Mouse (Mus musculus): Measurements from ENCODE around the gene A930017K11Rik. TPM values are rescaled to one million over a fixed set of nuclear protein-coding genes. Genes with fewer than 3 reads are reported as not detected.
A peak's percentile ranks its signal among the peaks of the same experiment; 100 is the strongest.

Gene A930017K11Rik
- total RNA-seq, 2 experiments from 2014 or later, result 0.41 to 0.64 TPM

GRCm38 (mm10) chr17:25955736-25956135 lies 3.4 kb upstream of the A930017K11Rik start:
- TF ChIP-seq CTCF (conservative IDR thresholded peaks at IDR 0.05), result no peak
- H3K4me3 ChIP-seq, result no peak overlapping the region
- no peak overlapping the region for H3K27ac ChIP-seq
- DNase-seq (ENCODE audit: low spot score in 2 of 2), result no peak

DNA sequence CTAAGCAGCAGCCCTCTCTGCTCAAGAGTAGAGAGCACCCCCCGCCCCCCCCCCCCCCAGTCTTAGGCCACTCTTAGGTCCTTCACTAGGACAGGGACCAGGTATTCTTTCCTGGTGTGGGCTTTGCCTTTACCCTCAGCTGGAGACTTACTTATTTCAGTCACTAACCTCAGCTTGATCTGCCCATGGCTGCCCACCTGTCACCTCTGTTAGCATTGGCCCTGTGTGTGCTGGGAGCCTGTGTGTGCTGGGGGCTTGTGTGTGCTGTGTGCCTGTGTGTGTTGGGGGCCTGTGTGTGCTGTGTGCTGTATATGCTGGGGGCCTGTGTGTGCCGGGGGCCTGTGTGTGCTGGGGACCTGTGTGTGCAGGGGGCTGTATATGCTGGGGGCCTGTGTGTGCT lies 2.3 kb upstream of the A930017K11Rik start:
- Histone ChIP-seq H3K4me3 (no peak overlapping the region), H3K27ac (no peak overlapping the region)
- DNase-seq (ENCODE audit: low spot score in 2 of 2), result no peak
- no peak for TF ChIP-seq CTCF (conservative IDR thresholded peaks at IDR 0.05)

GRCm38 (mm10) chr17:25953161-25953560 lies 796 bp upstream of the A930017K11Rik start:
- no peak for TF ChIP-seq CTCF (conservative IDR thresholded peaks at IDR 0.05)
- no peak for DNase-seq (ENCODE audit: low spot score in 2 of 2)
- H3K4me3 ChIP-seq, result no peak overlapping the region
- H3K27ac ChIP-seq, result 0 out of 2 replicates have a peak overlapping the region, but pooled peaks have one; percentile 5

DNA sequence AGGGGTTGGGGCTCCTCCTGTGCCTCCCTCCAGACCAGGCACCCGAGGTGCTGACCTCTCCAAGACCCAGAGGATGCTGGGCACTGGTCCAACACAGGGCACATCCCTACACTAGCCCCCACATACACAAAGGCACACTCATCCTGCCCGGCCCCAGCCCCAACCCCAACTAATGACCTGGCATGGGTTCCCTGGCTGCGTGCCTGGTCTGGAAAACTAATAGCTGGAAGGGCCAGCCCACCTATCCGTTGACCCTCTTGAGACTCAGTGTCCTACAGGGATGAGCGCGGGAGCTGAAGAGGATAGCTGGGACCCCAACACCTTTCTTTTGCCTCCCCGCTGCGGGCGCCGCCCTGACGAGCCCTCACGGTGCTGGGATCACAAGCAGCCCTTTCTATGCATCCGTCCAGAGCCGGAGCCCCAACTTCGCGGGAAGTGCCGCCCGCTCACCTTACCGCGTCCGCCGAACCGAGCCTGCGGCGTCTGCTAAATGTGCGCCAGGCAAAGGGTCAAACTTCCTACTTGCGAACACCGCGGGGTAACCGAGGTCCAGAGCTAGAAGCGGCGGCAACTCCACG lies 1.1 kb downstream of the A930017K11Rik start:
- Histone ChIP-seq H3K27ac (peak overlapping the region; percentile 69; the same call in 1 of the 2 replicates), H3K4me3 (peak overlapping the region; percentile 51)
- DNase-seq (ENCODE audit: low spot score in 2 of 2), result no peak
- TF ChIP-seq CTCF (conservative IDR thresholded peaks at IDR 0.05), result no peak

GRCm38 (mm10) chr17:25950706-25951105 lies 1.7 kb downstream of the A930017K11Rik start:
- Histone ChIP-seq H3K4me3 (no peak overlapping the region), H3K27ac (no peak overlapping the region)

GRCm38 (mm10) chr17:25949981-25950380 lies 2.4 kb downstream of the A930017K11Rik start:
- no peak for DNase-seq (ENCODE audit: low spot score in 2 of 2)
- no peak for TF ChIP-seq CTCF (conservative IDR thresholded peaks at IDR 0.05)
- H3K4me3 ChIP-seq, result no peak overlapping the region
- H3K27ac ChIP-seq, result no peak overlapping the region

More at GRCm38 (mm10) chr17:25950706-25951105, 1.7 kb downstream of the A930017K11Rik start:
- TF ChIP-seq CTCF (conservative IDR thresholded peaks at IDR 0.05), result no peak
- DNase-seq (ENCODE audit: low spot score in 2 of 2), result no peak

GRCm38 (mm10) chr17:25948051-25948450 lies 4.3 kb downstream of the A930017K11Rik start:
- DNase-seq (ENCODE audit: low spot score in 2 of 2), result no peak
- Histone ChIP-seq H3K27ac (no peak overlapping the region), H3K4me3 (no peak overlapping the region)
- TF ChIP-seq CTCF (conservative IDR thresholded peaks at IDR 0.05), result no peak

DNA sequence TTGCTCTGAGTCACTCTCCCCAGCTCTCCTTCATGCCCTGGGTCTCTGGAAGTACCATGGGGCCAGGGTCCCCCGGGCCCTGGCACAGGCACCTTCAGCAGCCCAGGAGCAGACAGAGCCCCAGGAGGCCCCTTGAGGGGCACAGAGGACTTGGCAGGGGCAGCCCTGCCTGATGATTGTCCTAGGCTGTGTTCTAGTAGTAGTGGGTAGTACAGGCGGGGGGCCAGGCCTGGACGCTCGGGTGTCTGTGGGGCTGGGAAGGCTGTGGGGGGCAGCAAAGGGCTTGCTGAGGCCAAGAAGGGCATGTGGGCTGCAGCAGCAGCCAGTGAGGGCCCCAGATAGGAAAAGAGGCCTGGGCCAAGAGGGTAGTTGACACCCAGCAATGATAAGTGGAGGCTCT lies 4.8 kb downstream of the A930017K11Rik start:
- TF ChIP-seq CTCF (conservative IDR thresholded peaks at IDR 0.05), result no peak
- no peak for DNase-seq (ENCODE audit: low spot score in 2 of 2)
- no peak overlapping the region for H3K4me3 ChIP-seq
- H3K27ac ChIP-seq, result no peak overlapping the region

GRCm38 (mm10) chr17:25946891-25947290 lies 5.5 kb downstream of the A930017K11Rik start:
- no peak for DNase-seq (ENCODE audit: low spot score in 2 of 2)
- TF ChIP-seq CTCF (conservative IDR thresholded peaks at IDR 0.05), result no peak
- Histone ChIP-seq H3K4me3 (no peak overlapping the region), H3K27ac (no peak overlapping the region)

DNA sequence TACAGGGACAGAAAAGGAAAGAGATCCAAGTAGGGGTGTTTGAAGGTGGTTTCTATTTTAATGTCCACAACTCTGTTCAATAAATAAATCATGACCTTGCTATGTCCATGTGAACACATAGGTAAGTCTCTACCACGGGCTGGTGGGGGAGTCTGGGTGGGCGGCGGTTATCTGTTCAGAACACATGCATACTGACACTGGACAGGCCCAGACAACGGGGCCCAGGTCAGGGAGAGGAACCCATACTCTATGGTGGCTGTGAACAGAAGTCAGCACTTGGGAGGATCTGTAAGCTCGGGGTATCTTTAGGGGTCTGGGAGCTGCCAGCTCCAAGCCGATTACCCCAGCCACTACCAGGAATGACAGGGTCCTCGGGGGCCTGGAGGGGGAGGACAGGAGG lies 6.0 kb downstream of the A930017K11Rik start:
- no peak for DNase-seq (ENCODE audit: low spot score in 2 of 2)
- Histone ChIP-seq H3K27ac (no peak overlapping the region), H3K4me3 (no peak overlapping the region)
- TF ChIP-seq CTCF (conservative IDR thresholded peaks at IDR 0.05), result no peak

DNA sequence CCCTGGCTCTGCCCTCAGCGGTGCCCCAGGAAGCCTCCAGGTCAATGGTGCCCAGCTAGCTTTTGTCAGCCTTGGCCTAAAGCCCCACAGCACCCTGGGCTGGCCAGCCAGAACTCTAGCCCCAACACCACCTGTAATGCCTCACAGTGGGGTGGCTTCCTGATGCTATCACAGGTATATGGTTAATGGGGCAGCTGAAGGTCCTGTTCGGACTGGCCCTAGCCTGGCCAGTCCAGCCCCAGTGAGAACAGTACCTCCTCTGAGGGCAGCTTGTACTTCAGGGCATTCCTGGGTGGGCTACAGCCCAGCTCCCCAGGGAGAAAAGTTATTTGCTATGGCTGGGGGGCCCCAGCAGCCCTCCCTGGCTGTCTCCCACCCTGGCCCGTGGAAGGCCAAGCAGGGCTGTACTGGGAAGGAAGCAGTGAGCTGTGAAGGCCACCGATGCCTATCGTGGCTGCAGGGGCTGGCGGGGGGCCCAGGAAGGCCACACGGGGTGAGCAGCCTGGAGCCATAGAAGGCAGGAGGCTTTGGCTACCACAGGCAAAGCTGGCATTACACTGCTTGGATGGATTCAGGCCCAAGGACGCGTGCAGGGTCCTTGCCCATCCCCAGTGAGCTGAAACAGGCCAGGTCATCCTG lies 6.7 kb downstream of the A930017K11Rik start:
- no peak overlapping the region for H3K4me3 ChIP-seq
- no peak overlapping the region for H3K27ac ChIP-seq
- no peak for DNase-seq (ENCODE audit: low spot score in 2 of 2)
- no peak for TF ChIP-seq CTCF (conservative IDR thresholded peaks at IDR 0.05)

GRCm38 (mm10) chr17:25944366-25945163 lies 7.8 kb downstream of the A930017K11Rik start, which contains the start of the genes Pigq and Nhlrc4:
Gene Pigq (minus strand): TSS chr17:25944936.
Gene Nhlrc4 (minus strand): TSS chr17:25944961.
- no peak for DNase-seq (ENCODE audit: low spot score in 2 of 2)
- no peak for TF ChIP-seq CTCF (conservative IDR thresholded peaks at IDR 0.05)
- no peak within 1 kb of the TSS; the same call in 1 of the 2 replicates for H3K27ac ChIP-seq
- no peak within 1 kb of the TSS for H3K4me3 ChIP-seq

- TF ChIP-seq CTCF (conservative IDR thresholded peaks at IDR 0.05), result no peak
- H3K27ac ChIP-seq, result peak overlapping the region; percentile 39; the same call in 1 of the 2 replicates
Observed at GRCm38 (mm10) chr17:25943769-25944168, 8.6 kb downstream of the A930017K11Rik start.

More at GRCm38 (mm10) chr17:25943769-25944168, 8.6 kb downstream of the A930017K11Rik start:
- no peak overlapping the region for H3K4me3 ChIP-seq
- no peak for DNase-seq (ENCODE audit: low spot score in 2 of 2)
